Mouse (Mus musculus): ENCODE results near the gene Zfp386. TPM values are rescaled to one million over a fixed set of nuclear protein-coding genes. Genes with fewer than 3 reads are reported as not detected.

The Zfp386 gene
- total and polyA plus RNA-seq, 2 experiments, result 2.5 to 15.3 TPM

DNA sequence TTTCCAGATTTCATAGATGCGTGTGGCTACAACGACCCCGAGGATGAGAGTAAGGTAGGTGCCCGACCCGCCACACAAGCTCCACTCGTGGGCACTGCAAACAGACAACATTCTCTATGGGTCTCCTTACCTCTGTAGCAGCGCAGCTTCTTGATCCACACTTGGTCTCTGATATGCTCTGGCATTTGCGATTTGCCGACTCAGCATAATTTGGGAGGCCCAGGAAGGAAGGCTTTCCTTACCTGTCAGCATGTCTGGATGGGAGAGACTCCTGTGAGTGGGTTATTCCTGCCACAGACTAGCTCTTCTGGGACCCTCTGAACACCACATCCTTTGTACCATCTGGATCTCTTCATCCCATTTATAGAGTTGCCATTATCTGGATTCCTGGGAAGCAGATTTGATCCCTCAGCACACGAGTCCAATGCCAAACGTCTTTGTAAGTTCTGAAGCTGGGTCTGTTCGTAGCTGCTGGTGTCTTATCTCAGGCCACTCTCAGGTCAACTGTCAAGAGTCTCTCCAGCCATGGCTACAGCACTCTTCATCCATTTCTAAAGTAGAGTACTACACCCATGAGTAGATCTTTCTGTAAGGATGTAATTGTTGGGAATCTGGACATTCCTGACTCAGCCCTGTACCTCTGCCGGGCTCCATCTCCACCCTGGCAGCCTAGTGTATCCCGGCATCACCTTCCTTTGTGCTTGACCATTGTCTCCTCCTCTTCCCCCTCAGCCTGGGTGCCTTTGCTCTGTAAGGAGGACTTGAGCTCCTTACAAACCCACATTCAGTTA lies 47.4 kb downstream of the Zfp386 start:
- Histone ChIP-seq H3K79me2 (ENCODE audit: control insufficient read depth, insufficient read depth, low read length) (no peaks in the 10 kb centered on the region), H3K27me3 (ENCODE audit: control insufficient read depth, insufficient read depth, low read length) (no peaks in the 10 kb centered on the region), H3K4me1 (ENCODE audit: control insufficient read depth, insufficient read depth, low read length) (no peaks in the 10 kb centered on the region), H3K27ac (replicated peaks; ENCODE audit: insufficient read depth, low read depth, low read length) (no peak overlapping the region), H3K9ac (ENCODE audit: low read depth, low read length) (no peak overlapping the region), H3K4me3 (ENCODE audit: insufficient read depth, low read depth, low read length) (no peak overlapping the region), H3K36me3 (ENCODE audit: control insufficient read depth, insufficient read depth, low read length) (no peaks in the 10 kb centered on the region)
- TF ChIP-seq POLR2A (IDR thresholded peaks at IDR 0.05; ENCODE audit: extremely low read depth, insufficient read depth, low read length), result no peak
- no peak for TF ChIP-seq CTCF (IDR thresholded peaks at IDR 0.05; ENCODE audit: low read depth, low read length)
- no peak for DNase-seq (ENCODE audit: extremely low read depth, low read depth, low spot score)
- 80% methylated on average over 14 of the region's 14 CpGs for WGBS

DNA sequence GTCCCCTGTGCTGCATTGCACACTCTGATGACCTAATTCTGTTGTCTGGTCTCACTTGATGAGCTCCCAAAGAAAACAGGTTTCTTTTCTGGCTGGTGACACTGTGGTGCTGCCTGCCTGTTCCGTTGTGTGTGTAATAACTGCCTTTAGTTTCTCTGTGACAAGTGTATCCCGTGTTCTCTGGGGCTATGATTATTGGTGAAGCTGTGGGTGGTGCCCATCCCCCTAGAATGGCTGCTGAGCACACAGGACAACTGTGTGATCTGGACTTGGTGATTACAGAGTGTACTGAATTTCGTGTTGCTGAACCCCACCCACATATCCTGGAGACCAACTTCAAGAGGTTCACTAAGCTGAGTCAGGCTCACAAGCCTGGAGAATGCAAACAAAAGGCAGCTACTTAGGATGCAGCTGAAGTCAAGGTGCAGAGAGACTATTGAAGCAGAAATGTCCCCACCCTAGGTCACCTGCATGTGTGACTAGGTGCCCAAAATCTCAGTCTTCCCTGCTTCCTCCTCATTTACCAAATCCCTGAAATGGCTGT lies 48.9 kb downstream of the Zfp386 start:
- no peaks in the 10 kb centered on the region for H3K36me3 ChIP-seq (ENCODE audit: control insufficient read depth, insufficient read depth, low read length)
- no peaks in the 10 kb centered on the region for H3K4me1 ChIP-seq (ENCODE audit: control insufficient read depth, insufficient read depth, low read length)
- no peaks in the 10 kb centered on the region for H3K27me3 ChIP-seq (ENCODE audit: control insufficient read depth, insufficient read depth, low read length)
- H3K79me2 ChIP-seq (ENCODE audit: control insufficient read depth, insufficient read depth, low read length), result no peaks in the 10 kb centered on the region
- no peak for TF ChIP-seq POLR2A (IDR thresholded peaks at IDR 0.05; ENCODE audit: extremely low read depth, insufficient read depth, low read length)
- TF ChIP-seq CTCF (IDR thresholded peaks at IDR 0.05; ENCODE audit: low read depth, low read length), result no peak
- 54% methylated on average over 3 of the region's 3 CpGs for WGBS
- no peak overlapping the region for H3K27ac ChIP-seq (replicated peaks; ENCODE audit: insufficient read depth, low read depth, low read length)
- H3K9ac ChIP-seq (ENCODE audit: low read depth, low read length), result no peak overlapping the region
- DNase-seq (ENCODE audit: extremely low read depth, low read depth, low spot score), result no peak
- no peak overlapping the region for H3K4me3 ChIP-seq (ENCODE audit: insufficient read depth, low read depth, low read length)

DNA sequence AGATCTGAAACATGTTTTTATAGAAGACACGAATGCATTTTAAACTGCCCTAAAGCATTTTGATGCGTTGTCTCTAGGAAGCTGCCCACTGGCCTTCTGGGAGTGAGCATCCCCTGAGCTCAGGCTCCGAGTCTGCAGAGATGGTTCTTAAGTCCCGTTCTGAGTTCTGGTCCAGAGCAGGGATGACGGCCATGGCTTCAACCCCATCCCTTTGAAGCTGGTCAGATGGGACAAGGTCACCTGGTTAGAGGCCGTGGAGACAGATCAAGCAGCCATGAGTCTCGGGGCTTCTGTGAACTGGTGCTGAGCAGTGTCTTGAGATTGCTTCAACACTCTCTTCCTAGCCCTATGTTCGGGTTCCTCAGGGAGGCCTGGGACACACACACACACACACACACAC lies 49.6 kb downstream of the Zfp386 start:
- no peak overlapping the region for H3K4me3 ChIP-seq (ENCODE audit: insufficient read depth, low read depth, low read length)
- no peaks in the 10 kb centered on the region for H3K4me1 ChIP-seq (ENCODE audit: control insufficient read depth, insufficient read depth, low read length)
- DNase-seq (ENCODE audit: extremely low read depth, low read depth, low spot score), result no peak
- TF ChIP-seq CTCF (IDR thresholded peaks at IDR 0.05; ENCODE audit: low read depth, low read length), result no peak
- TF ChIP-seq POLR2A (IDR thresholded peaks at IDR 0.05; ENCODE audit: extremely low read depth, insufficient read depth, low read length), result no peak
- no peaks in the 10 kb centered on the region for H3K27me3 ChIP-seq (ENCODE audit: control insufficient read depth, insufficient read depth, low read length)
- no peaks in the 10 kb centered on the region for H3K79me2 ChIP-seq (ENCODE audit: control insufficient read depth, insufficient read depth, low read length)
- WGBS, result 80% methylated on average over 8 of the region's 8 CpGs
- H3K9ac ChIP-seq (ENCODE audit: low read depth, low read length), result no peak overlapping the region
- H3K36me3 ChIP-seq (ENCODE audit: control insufficient read depth, insufficient read depth, low read length), result no peaks in the 10 kb centered on the region
- H3K27ac ChIP-seq (replicated peaks; ENCODE audit: insufficient read depth, low read depth, low read length), result no peak overlapping the region

DNA sequence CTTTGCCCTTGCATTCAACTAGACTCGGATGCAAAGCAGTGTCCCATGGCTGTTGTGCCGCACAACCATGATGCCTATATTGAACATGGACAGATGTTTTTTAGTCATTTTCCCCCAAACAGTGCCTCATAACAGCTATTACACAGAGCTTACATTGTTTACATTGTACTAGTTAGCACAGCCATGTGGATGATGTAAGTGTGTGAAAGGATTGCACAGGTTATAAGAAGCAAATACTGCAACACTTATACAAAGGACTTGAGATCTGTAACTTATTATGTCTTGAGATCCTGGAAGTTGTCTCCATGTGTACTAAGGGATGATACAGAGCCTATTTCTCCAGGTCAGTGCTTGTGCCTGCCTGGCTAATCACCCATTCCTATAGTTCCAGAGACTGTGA lies 54.4 kb downstream of the Zfp386 start:
- Histone ChIP-seq H3K9ac (ENCODE audit: low read depth, low read length) (no peak overlapping the region), H3K36me3 (ENCODE audit: control insufficient read depth, insufficient read depth, low read length) (no peaks in the 10 kb centered on the region), H3K27me3 (ENCODE audit: control insufficient read depth, insufficient read depth, low read length) (no peaks in the 10 kb centered on the region), H3K79me2 (ENCODE audit: control insufficient read depth, insufficient read depth, low read length) (no peaks in the 10 kb centered on the region), H3K4me3 (ENCODE audit: insufficient read depth, low read depth, low read length) (no peak overlapping the region), H3K4me1 (ENCODE audit: control insufficient read depth, insufficient read depth, low read length) (no peaks in the 10 kb centered on the region), H3K27ac (replicated peaks; ENCODE audit: insufficient read depth, low read depth, low read length) (no peak overlapping the region)
- WGBS, result 80% methylated on average over 2 of the region's 2 CpGs
- TF ChIP-seq POLR2A (IDR thresholded peaks at IDR 0.05; ENCODE audit: extremely low read depth, insufficient read depth, low read length) (no peak), CTCF (IDR thresholded peaks at IDR 0.05; ENCODE audit: low read depth, low read length) (no peak)
- no peak for DNase-seq (ENCODE audit: extremely low read depth, low read depth, low spot score)

DNA sequence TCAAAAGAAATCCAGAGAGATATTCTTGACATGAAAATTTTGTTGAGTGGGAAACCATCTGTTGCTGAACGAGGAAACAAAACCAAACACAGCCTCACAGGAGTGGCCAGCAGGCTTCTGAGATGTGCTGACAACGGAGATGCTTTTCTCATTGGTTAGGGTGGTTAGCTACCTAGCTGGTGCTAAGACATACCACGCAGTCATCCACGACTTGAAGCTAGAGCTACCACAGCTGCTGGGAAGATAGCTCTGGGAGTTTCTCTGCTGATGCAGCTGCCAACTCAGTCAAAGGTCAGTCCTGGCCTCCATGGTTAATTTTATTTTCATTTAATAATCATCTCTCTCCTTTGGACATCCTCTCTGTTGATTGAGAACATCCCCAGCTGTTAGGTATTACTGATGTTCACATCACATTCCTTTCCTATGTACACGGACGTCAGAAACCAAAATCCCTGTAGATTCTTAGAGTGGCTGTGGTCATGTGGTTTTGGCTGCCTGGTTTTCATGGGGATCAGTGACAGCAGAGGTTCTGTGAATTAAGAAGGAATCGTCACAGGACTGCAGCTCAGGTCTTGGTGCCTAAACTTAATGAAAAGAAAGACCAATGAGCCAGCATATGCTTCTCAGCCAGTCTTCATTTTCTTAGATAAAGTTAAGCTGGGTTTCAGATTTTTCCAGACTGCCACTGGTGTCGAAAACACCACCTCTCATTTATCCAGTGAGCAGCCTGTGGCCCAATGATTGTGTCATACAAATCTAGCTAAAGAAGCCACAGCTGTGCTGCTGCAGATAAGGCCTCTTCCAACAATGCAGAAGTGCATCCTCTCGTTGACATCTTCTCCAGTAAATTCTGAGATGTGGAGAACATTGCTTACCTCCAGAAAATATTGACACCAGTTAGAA lies 62.2 kb downstream of the Zfp386 start:
- Histone ChIP-seq H3K9ac (ENCODE audit: low read depth, low read length) (no peak overlapping the region), H3K79me2 (ENCODE audit: control insufficient read depth, insufficient read depth, low read length) (no peaks in the 10 kb centered on the region), H3K27ac (replicated peaks; ENCODE audit: insufficient read depth, low read depth, low read length) (no peak overlapping the region), H3K4me3 (ENCODE audit: insufficient read depth, low read depth, low read length) (no peak overlapping the region), H3K4me1 (ENCODE audit: control insufficient read depth, insufficient read depth, low read length) (no peaks in the 10 kb centered on the region), H3K27me3 (ENCODE audit: control insufficient read depth, insufficient read depth, low read length) (no peaks in the 10 kb centered on the region), H3K36me3 (ENCODE audit: control insufficient read depth, insufficient read depth, low read length) (no peaks in the 10 kb centered on the region)
- no peak for DNase-seq (ENCODE audit: extremely low read depth, low read depth, low spot score)
- WGBS, result 69% methylated on average over 9 of the region's 9 CpGs
- no peak for TF ChIP-seq CTCF (IDR thresholded peaks at IDR 0.05; ENCODE audit: low read depth, low read length)
- no peak for TF ChIP-seq POLR2A (IDR thresholded peaks at IDR 0.05; ENCODE audit: extremely low read depth, insufficient read depth, low read length)

Data from liver, adult 2 months (tissue).